8 mouse cellular contexts compared by ENCODE assay signal in genomic region chr11:3162236-3162897, GRCm38 (mm10). TPM values are rescaled to one million over a fixed set of nuclear protein-coding genes. Genes with fewer than 3 reads are reported as not detected.
DNase-seq lines count a peak whose midpoint lies in the region; ATAC-seq and TF ChIP-seq lines count a peak whose summit lies in the region.
"Not testable (repeated sequence)": the region's sequence is repeated elsewhere in the genome, so short reads cannot be mapped to it uniquely, and the experiment has no call there.

No protein-coding gene starts in this region.

- WGBS in liver, embryonic 15.5 days (ENCODE audit: insufficient replicate concordance): 48% methylated on average over 5 of the region's 5 CpGs
- WGBS in stomach, embryonic 16.5 days: 61% methylated on average over 5 of the region's 5 CpGs

- H3K4me2 ChIP-seq in liver, embryonic 15.5 days; stomach, embryonic 16.5 days (ENCODE audit: low read depth, low read length): not testable (repeated sequence)

- H3K9ac ChIP-seq in liver, embryonic 15.5 days; stomach, embryonic 16.5 days (ENCODE audit: low read length): not testable (repeated sequence)

- TF ChIP-seq CTCF in gastrocnemius, adult 2 months (IDR thresholded peaks at IDR 0.05): not testable (repeated sequence)

- intact Hi-C loops in gastrocnemius, adult 2 months (cut with DNase I): not testable (repeated sequence)

- DNase-seq in CD4-positive helper T cell, adult 2 months (ENCODE audit: low read depth, low spot score): peak; percentile 25
- peak; percentile 35 to 55 for DNase-seq in cerebellum, postnatal 25 days
- peak; percentile 56 for DNase-seq in gastrocnemius, adult 2 months
- DNase-seq in kidney, postnatal 36 days: peak; percentile 59 to 60
- peak; percentile 32 for DNase-seq in naive thymus-derived CD4-positive, alpha-beta T cell, adult 2 months (ENCODE audit: low read depth)

- peak; percentile 1 to 5; a peak in 2 of 4 replicates for ATAC-seq in hematopoietic stem cell, adult 5-6 weeks (replicated peaks in 1 of 2; ENCODE audit: insufficient read depth in 1 of 2, low FRiP score in 2 of 2, low TSS enrichment in 1 of 2, low read depth in 1 of 2, poor library complexity in 2 of 2, severe bottlenecking in 2 of 2)
- peak; percentile 17 for ATAC-seq in liver, embryonic 15.5 days (ENCODE audit: insufficient read depth)
- peak; percentile 42 for ATAC-seq in stomach, embryonic 16.5 days (ENCODE audit: insufficient read depth, low FRiP score)

- H3K9me3 ChIP-seq in liver, embryonic 15.5 days (replicated peaks): peaks cover 15% of the 10 kb centered on the region; the same call in 1 of the 2 replicates
- not testable (repeated sequence) for H3K9me3 ChIP-seq in stomach, embryonic 16.5 days (replicated peaks; ENCODE audit: control insufficient read depth, low read length)

- H3K36me3 ChIP-seq in liver, embryonic 15.5 days (replicated peaks); stomach, embryonic 16.5 days (ENCODE audit: control insufficient read depth, insufficient read depth, low read length): not testable (repeated sequence)

- H3K27ac ChIP-seq in gastrocnemius, adult 2 months; liver, embryonic 15.5 days (replicated peaks); stomach, embryonic 16.5 days (ENCODE audit: low read length): not testable (repeated sequence)

- H3K4me1 ChIP-seq in liver, embryonic 15.5 days (replicated peaks); stomach, embryonic 16.5 days (ENCODE audit: control insufficient read depth, insufficient read depth, low read length): not testable (repeated sequence)

- H3K4me3 ChIP-seq in gastrocnemius, adult 2 months; liver, embryonic 15.5 days (replicated peaks); stomach, embryonic 16.5 days (replicated peaks; ENCODE audit: low read length): not testable (repeated sequence)

- not testable (repeated sequence) for H3K27me3 ChIP-seq in liver, embryonic 15.5 days; stomach, embryonic 16.5 days (ENCODE audit: control insufficient read depth, insufficient read depth, low read length)

RNA-seq across cellular contexts. Expression of gene Sfi1, which starts 30.9 kb away (rescaled TPM):
- total RNA-seq in gastrocnemius, adult 2 months (2021): 10 to 100 TPM; 15.3 to 15.6 TPM
- total RNA-seq in hematopoietic stem cell, adult 5-6 weeks (2017): 26.0 and 40.1 TPM in 2 replicates
- polyA plus RNA-seq in liver, embryonic 15.5 days (2015; fragmentation: Nextera tagmentation; extraction: Ambion mirVana): 3.2 and 4.2 TPM in 2 replicates
- 14.6 and 15.3 TPM in 2 replicates for polyA plus RNA-seq in stomach, embryonic 16.5 days (2015; fragmentation: Nextera tagmentation; extraction: Ambion mirVana)

RNA-seq across cellular contexts. Expression of gene Eif4enif1, which starts 39.8 kb away (rescaled TPM):
- total RNA-seq in gastrocnemius, adult 2 months (2021): 10 to 100 TPM; 29.9 to 34.5 TPM
- total RNA-seq in hematopoietic stem cell, adult 5-6 weeks (2017): 43.4 and 54.7 TPM in 2 replicates
- 22.3 and 23.9 TPM in 2 replicates for polyA plus RNA-seq in liver, embryonic 15.5 days (2015; fragmentation: Nextera tagmentation; extraction: Ambion mirVana)
- polyA plus RNA-seq in stomach, embryonic 16.5 days (2015; fragmentation: Nextera tagmentation; extraction: Ambion mirVana): 38.4 and 38.9 TPM in 2 replicates
